Mouse (Mus musculus) thymus, adult 2 months (tissue): ENCODE results near the gene Hacd4. TPM values are rescaled to one million over a fixed set of nuclear protein-coding genes. Genes with fewer than 3 reads are reported as not detected.

ENCODE experiments used
- DNase-seq: peaks from one replicate; pipeline ENCODE4 v3.0.0; 2021
- H3K27ac ChIP-seq: fragments of 200-500 bp; 2 replicates; pipeline ENCODE4 v1.5.1; 2012; ENCODE audit warnings: low read length, control low read depth; ENCODE audit not compliant: control insufficient read depth, insufficient read depth
- H3K27me3 ChIP-seq: fragments of 200-500 bp; 2 replicates; pipeline ENCODE4 v1.6.1; 2012; ENCODE audit warnings: mild to moderate bottlenecking, low read length, moderate library complexity, mixed read lengths; ENCODE audit not compliant: control insufficient read depth, insufficient read depth
- H3K36me3 ChIP-seq: fragments of 200-500 bp; 2 replicates; pipeline ENCODE4 v1.6.1; 2012; ENCODE audit warnings: mild to moderate bottlenecking, low read length, moderate library complexity; ENCODE audit not compliant: control insufficient read depth, insufficient read depth
- H3K4me1 ChIP-seq: fragments of 200-500 bp; replicated peaks from 2 replicates; pipeline ENCODE4 v1.6.1; 2012; ENCODE audit warnings: low read length; ENCODE audit not compliant: control insufficient read depth, insufficient read depth
- H3K4me3 ChIP-seq: fragments of 200-500 bp; 2 replicates; pipeline ENCODE4 v1.5.1; 2012; ENCODE audit warnings: mild to moderate bottlenecking, low read length, control low read depth, moderate library complexity; ENCODE audit not compliant: control insufficient read depth, insufficient read depth
- CTCF ChIP-seq: fragments of 200-500 bp; IDR thresholded peaks from 2 replicates; pipeline ENCODE4 v1.5.1; 2012; ENCODE audit warnings: mild to moderate bottlenecking, control low read depth, low read length, moderate library complexity, borderline replicate concordance; ENCODE audit not compliant: control insufficient read depth, poor library complexity, insufficient read depth; ENCODE audit errors: extremely low read depth
- POLR2A ChIP-seq: fragments of 200-500 bp; IDR thresholded peaks from 2 replicates; pipeline ENCODE4 v1.6.1; 2012; ENCODE audit warnings: mild to moderate bottlenecking, low read length, control low read depth, moderate library complexity; ENCODE audit not compliant: control insufficient read depth, poor library complexity, insufficient read depth; ENCODE audit errors: extremely low read depth
- WGBS: fragments of 180-500 bp; shearing (Covaris S2); methylation state at CpG from one replicate; pipeline ENCODE4 v1.1.7; 2018; 5-methylcytosine and 5-hydroxymethylcytosine counted together
- polyA plus RNA-seq: library from polyadenylated mRNA; depleted of rRNA; stranded (reverse); fragments of >200 nt; gene quantifications from 2 replicates; pipeline ENCODE4 v1.2.3, GENCODE M21; 2012; rRNA removed

Hacd4 gene
- polyA plus RNA-seq, 1 experiment = 1.0 TPM

DNA sequence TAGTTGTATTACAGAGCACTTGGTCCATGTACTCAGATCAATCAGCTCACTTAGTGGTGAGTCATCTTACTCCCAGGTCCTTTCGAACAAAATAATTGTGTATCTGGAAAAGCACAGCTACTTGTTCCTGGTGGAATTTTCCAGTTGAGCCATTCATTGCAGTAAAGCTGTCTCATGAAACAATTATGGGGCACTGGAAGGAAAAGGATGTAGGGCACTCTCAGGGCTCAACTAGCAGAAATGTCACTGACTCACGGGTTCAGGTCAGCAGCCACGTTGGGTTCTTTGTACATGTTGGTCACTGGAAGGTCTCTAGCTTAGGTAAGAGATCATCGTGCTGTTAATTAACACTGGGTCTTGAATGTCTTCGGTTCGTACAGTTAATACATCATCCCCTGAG lies 68.8 kb downstream of the Hacd4 start:
- TF ChIP-seq CTCF (no peak), POLR2A (no peak)
- Histone ChIP-seq H3K27ac (no peak overlapping the region), H3K27me3 (no peaks in the 10 kb centered on the region), H3K36me3 (no peaks in the 10 kb centered on the region), H3K4me3 (no peak overlapping the region), H3K4me1 (no peaks in the 10 kb centered on the region)
- 96% methylated on average over 6 of the region's 6 CpGs for WGBS
- DNase-seq = no peak

DNA sequence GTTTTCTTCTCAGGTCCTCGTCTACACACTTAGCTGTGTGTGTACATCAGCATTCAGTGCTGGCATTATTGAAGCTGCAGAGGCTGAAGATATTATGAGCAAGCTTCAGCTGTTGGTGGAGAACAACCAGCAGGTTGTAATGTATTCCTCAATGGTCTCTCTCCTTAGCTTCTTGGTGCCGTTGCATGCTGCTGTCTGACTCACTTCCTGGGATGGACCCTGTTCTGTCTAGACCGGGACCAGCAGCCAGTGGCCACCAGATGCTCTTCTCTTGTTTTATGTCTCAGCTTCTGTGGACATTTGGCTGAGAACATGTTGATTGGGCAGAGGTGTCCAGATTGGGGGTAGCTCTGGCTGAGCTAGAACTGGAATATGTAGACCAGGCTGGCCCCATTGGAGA lies 81.3 kb downstream of the Hacd4 start:
- 94% methylated on average over 3 of the region's 3 CpGs for WGBS
- H3K36me3 ChIP-seq = no peaks in the 10 kb centered on the region
- no peak overlapping the region for H3K4me3 ChIP-seq
- no peaks in the 10 kb centered on the region for H3K27me3 ChIP-seq
- no peak for DNase-seq
- TF ChIP-seq CTCF (no peak), POLR2A (no peak)
- no peaks in the 10 kb centered on the region for H3K4me1 ChIP-seq
- H3K27ac ChIP-seq = no peak overlapping the region

DNA sequence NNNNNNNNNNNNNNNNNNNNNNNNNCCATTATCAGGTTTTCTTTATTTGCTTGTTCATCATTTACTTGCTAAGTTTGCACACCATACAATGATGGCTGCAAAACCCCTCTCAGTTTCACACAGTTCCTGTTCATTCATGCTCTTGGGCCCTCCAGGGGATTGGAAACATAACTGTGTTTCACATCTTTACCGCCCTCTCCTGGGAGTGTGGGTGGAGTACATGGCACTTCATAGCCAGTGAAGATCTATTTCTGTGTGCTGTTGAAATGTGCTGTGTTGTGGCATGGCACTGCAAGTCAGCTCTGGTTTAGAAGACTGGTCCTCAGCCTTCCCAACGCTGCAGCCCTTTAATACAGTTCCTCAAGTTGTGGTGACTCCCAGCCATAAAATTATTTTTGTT lies 82.1 kb downstream of the Hacd4 start:
- DNase-seq = peak; percentile 34
- WGBS = 65% methylated on average over 2 of the region's 2 CpGs
- Histone ChIP-seq H3K4me1 (no peaks in the 10 kb centered on the region), H3K4me3 (no peak overlapping the region), H3K36me3 (no peaks in the 10 kb centered on the region), H3K27ac (no peak overlapping the region), H3K27me3 (no peaks in the 10 kb centered on the region)
- TF ChIP-seq CTCF = no peak
- TF ChIP-seq POLR2A = no peak

DNA sequence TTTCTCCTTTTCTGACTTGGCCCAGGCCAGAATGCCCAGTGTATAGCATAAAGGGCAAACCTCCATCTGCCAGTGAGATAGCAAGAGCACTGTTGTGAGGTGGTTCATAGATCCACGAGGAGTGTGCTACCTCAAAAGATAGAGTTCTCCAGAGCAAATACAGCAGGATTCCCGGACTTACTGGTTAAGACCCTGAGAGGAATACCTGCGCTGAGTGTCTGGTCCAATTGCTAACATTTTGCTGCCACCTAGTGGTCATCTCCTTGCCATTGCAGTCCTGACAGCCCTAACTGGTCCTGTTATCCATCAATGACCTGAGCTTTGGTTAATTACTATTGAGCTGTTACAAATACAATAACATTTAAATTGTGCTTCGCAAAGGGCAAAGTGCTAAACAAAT lies 87.8 kb downstream of the Hacd4 start:
- no peaks in the 10 kb centered on the region for H3K27me3 ChIP-seq
- no peak for TF ChIP-seq CTCF
- no peak for TF ChIP-seq POLR2A
- H3K27ac ChIP-seq = no peak overlapping the region
- H3K36me3 ChIP-seq = no peaks in the 10 kb centered on the region
- no peak overlapping the region for H3K4me3 ChIP-seq
- WGBS = 9% methylated on average over 4 of the region's 4 CpGs
- H3K4me1 ChIP-seq = no peaks in the 10 kb centered on the region
- peak; percentile 57 for DNase-seq

Other genes starting within 250 kb of the Hacd4 start
- gene Ifnb1, start 83.8 kb upstream of the Hacd4 start, polyA plus RNA-seq = not detected in 2 replicates
- not detected in 2 replicates for gene Ifna15, start 119.3 kb upstream of the Hacd4 start, polyA plus RNA-seq
- not detected in 2 replicates for gene Ifna14, start 132.9 kb upstream of the Hacd4 start, polyA plus RNA-seq
- gene Ifna9, start 153.5 kb upstream of the Hacd4 start, polyA plus RNA-seq = not detected in 2 replicates
- gene Ifna12, start 164.4 kb upstream of the Hacd4 start, polyA plus RNA-seq = not detected in 2 replicates
- not detected in 2 replicates for gene C87499, start 195.5 kb upstream of the Hacd4 start, polyA plus RNA-seq
- gene Ifna13, start 205.5 kb upstream of the Hacd4 start, polyA plus RNA-seq = not detected in 2 replicates
- gene Ifna16, start 238.0 kb upstream of the Hacd4 start, polyA plus RNA-seq = not detected in 2 replicates
- not detected in 2 replicates for gene Ifna2, start 245.0 kb upstream of the Hacd4 start, polyA plus RNA-seq